Mouse (Mus musculus): ENCODE measurements at regions not wholly inside any gene's neighbourhood (a gene's known extent, or its start where the extent isn't known, plus 50 kb on each side); places are given as distances from the start of the nearest gene placed in this dataset.
"Not testable (repeated sequence)": the region's sequence is repeated elsewhere in the genome, so short reads cannot be mapped to it uniquely, and the experiment has no call there.

GRCm38 (mm10) chr1:59425771-59426170 lies 56.5 kb upstream of the Fzd7 start:
- not testable (repeated sequence) for ATAC-seq; H3K27me3 ChIP-seq; H3K9ac ChIP-seq; H3K27ac ChIP-seq; H3K4me2 ChIP-seq; H3K36me3 ChIP-seq (ENCODE audit: poor library complexity, severe bottlenecking); H3K9me3 ChIP-seq (replicated peaks); H3K4me3 ChIP-seq
- 97% methylated on average over 1 of the region's 1 CpGs for WGBS
- peaks cover 18% of the 10 kb centered on the region for H3K4me1 ChIP-seq

DNA sequence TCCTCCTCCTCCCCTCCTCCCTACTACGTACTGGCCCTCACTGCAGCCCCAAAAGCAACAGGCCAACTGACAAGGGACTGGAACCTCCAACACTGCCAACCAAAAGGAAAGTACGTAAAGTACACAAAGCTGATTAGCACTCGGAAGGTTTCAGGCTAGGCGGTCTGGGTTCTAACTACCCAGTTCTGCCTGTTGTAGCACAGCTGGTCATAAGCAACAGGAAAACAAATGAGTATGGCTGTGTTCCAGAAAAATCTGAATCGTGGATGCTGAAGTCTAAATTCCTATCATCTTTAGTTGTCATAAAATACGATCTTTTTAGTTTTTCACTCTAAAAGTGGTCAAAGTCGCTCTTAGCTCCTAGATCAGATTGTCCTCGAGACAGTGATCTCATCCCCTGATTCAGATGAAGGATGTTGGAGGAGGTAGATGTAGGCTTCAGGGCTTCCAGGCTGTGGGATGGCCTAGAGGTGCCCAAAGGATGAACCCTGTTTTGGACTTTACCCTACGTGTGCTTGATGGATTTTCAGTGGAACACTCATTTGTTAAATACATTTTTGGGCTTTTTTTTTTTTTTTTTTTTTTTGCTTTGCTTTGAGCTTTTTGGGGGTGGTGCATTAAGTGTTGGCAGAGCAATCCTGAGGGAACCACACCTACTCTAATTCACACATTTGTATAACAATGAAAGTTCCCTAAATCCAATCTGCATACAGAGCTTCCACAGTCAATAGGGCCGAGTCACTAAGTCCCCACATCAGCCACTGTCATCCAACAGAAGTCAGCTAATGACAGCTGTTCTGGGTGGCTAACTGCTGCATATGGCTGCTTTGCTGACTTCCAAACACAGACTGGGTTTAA lies 55.6 kb upstream of the Fzd7 start:
- WGBS = 68% methylated on average over 9 of the region's 10 CpGs
- Histone ChIP-seq H3K9me3 (replicated peaks) (no peaks in the 10 kb centered on the region), H3K36me3 (ENCODE audit: poor library complexity, severe bottlenecking) (no peaks in the 10 kb centered on the region), H3K9ac (no peak overlapping the region), H3K4me2 (no peak overlapping the region), H3K27ac (no peak overlapping the region), H3K4me1 (peaks cover 18% of the 10 kb centered on the region), H3K27me3 (no peaks in the 10 kb centered on the region), H3K4me3 (no peak overlapping the region)
- ATAC-seq = no peak

DNA sequence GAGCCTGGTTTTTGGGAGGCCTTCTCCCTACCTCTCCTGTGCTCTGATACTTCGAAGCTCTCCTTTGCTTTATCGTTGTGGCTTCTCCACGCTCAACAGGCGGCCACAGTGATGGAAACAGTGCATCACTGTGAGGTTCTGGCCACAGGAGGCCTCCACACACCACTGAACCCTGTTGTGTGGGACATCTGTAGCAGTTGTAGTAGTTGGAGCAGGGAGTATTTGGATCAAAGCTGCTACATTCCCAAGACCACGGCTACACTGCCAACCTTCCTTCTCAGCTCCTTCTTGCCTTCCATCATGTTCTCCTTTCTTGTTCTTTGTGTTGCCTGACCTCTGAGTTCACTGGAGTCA lies 55.0 kb upstream of the Fzd7 start:
- no peak for ATAC-seq
- Histone ChIP-seq H3K9me3 (replicated peaks) (no peaks in the 10 kb centered on the region), H3K4me3 (no peak overlapping the region), H3K4me1 (peaks cover 14% of the 10 kb centered on the region), H3K9ac (no peak overlapping the region), H3K36me3 (ENCODE audit: poor library complexity, severe bottlenecking) (no peaks in the 10 kb centered on the region), H3K4me2 (no peak overlapping the region), H3K27me3 (no peaks in the 10 kb centered on the region), H3K27ac (no peak overlapping the region)
- WGBS = 60% methylated on average over 5 of the region's 5 CpGs

- no peaks in the 10 kb centered on the region for H3K4me1 ChIP-seq
- 88% methylated on average over 4 of the region's 4 CpGs for WGBS
- no peak overlapping the region for H3K4me2 ChIP-seq
These were observed 52.9 kb upstream of the Fzd7 start for GRCm38 (mm10) chr1:59429289-59429688.

GRCm38 (mm10) chr1:59430234-59430633 lies 52.0 kb upstream of the Fzd7 start:
- Histone ChIP-seq H3K27ac (no peak overlapping the region), H3K4me2 (no peak overlapping the region), H3K27me3 (no peaks in the 10 kb centered on the region), H3K4me3 (no peak overlapping the region), H3K9me3 (replicated peaks) (no peaks in the 10 kb centered on the region), H3K36me3 (ENCODE audit: poor library complexity, severe bottlenecking) (no peaks in the 10 kb centered on the region), H3K4me1 (no peaks in the 10 kb centered on the region), H3K9ac (no peak overlapping the region)
- ATAC-seq = no peak
- 88% methylated on average over 3 of the region's 3 CpGs for WGBS

More at GRCm38 (mm10) chr1:59429289-59429688, 52.9 kb upstream of the Fzd7 start:
- no peaks in the 10 kb centered on the region for H3K9me3 ChIP-seq (replicated peaks)
- H3K4me3 ChIP-seq = no peak overlapping the region
- H3K27ac ChIP-seq = no peak overlapping the region
- no peak for ATAC-seq
- no peaks in the 10 kb centered on the region for H3K27me3 ChIP-seq
- H3K36me3 ChIP-seq (ENCODE audit: poor library complexity, severe bottlenecking) = no peaks in the 10 kb centered on the region
- no peak overlapping the region for H3K9ac ChIP-seq

DNA sequence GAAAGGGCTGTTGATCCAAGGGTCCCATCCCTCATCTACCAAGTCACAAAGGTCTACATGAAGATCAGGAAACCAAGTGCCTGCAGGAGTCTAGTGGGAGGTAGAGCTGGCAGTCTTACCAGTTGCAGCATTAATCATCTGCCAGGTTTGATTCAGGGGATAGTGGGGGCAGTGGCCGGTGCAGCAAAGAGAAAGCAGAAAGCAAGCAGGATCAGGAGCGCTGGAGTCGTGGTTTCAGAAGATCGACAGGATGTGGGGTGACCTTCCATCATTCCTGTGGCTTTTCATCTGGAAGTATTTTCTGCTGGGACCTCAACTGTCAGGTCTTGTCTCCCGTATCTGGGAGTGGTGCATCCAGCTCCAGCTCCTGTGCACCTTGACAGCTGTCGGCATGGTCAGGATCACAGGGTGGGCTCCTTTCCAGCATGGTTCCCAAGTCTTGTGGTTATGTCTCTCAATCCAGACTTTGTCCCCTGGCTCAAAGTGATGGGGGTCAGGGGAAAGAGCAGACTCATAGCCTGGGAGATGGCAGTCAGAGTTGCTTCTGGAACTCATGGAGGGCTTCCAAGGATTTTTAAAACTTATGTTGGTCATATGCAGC lies 51.2 kb upstream of the Fzd7 start:
- Histone ChIP-seq H3K36me3 (ENCODE audit: poor library complexity, severe bottlenecking) (no peaks in the 10 kb centered on the region), H3K27me3 (no peaks in the 10 kb centered on the region), H3K4me1 (no peaks in the 10 kb centered on the region), H3K9me3 (replicated peaks) (no peaks in the 10 kb centered on the region), H3K9ac (no peak overlapping the region), H3K4me2 (no peak overlapping the region), H3K4me3 (no peak overlapping the region), H3K27ac (no peak overlapping the region)
- WGBS = 93% methylated on average over 6 of the region's 6 CpGs
- ATAC-seq = no peak

Measured in forebrain, embryonic 13.5 days (tissue).